Mouse (Mus musculus) layer of hippocampus, adult 9-11 months (tissue): ENCODE data around the gene Cdhr3.
A peak's percentile ranks its signal among the peaks of the same experiment; 100 is the strongest.
"Not testable (repeated sequence)": the region's sequence is repeated elsewhere in the genome, so short reads cannot be mapped to it uniquely, and the experiment has no call there.

Source experiments
- DNase-seq: peaks from one replicate; pipeline ENCODE4 v3.0.0; 2022

Cdhr3 gene

DNA sequence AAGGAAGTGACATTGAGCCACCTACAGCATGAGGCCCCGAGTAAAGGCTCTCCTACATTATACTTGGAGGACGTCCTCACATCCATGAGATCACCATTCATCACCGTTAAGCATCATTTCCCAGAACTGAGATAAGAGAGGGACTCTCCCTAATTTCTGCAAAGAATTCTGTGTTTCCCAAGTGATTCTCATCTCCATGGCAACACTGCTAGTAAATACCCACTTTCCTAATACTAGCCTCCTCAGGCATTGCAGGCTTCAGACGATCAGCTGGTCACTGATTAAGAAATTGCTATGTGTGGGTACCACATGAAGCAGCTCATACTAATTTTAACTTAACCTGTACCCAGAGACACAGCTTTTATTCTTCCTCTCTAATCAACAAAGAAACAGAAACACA lies 92.3 kb downstream of the Cdhr3 start:
- no peak for DNase-seq

DNA sequence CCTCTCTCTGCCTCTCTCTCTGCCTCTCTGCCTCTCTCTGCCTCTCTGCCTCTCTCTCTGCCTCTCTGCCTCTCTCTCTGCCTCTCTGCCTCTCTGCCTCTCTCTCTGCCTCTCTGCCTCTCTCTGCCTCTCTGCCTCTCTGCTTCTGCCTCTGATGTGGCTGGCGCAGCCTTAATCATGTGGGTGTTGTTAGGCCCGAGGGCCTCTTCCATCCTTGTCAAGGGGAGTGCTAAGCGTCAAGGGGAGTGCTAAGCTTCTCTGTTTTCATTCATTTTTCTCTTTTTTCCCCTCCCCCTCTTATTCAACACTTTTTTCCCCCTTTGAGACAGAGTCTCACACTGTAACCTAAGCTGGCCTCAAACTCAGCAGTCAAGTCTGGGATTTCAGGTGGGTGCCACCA lies 92.9 kb downstream of the Cdhr3 start:
- DNase-seq: not testable (repeated sequence)

DNA sequence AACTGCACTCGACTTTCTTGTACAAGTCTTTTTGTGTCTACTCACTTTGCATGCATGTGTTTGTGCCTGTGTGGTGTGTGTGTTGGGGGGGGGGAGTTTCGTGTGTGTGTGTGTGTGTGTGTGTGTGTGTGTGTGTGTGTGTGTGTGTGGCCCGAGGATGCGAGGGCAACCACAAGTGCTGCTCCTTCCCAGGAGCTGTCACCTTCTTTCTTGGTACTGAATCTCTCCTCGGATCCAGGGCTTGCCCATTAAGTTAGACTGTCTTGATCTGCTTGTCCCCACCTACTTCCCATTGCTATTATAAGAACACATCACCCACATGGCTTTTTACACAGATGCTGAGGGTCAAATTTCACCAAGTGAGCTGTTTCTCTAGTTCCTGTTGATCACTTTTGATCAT lies 93.9 kb downstream of the Cdhr3 start:
- no peak for DNase-seq

DNA sequence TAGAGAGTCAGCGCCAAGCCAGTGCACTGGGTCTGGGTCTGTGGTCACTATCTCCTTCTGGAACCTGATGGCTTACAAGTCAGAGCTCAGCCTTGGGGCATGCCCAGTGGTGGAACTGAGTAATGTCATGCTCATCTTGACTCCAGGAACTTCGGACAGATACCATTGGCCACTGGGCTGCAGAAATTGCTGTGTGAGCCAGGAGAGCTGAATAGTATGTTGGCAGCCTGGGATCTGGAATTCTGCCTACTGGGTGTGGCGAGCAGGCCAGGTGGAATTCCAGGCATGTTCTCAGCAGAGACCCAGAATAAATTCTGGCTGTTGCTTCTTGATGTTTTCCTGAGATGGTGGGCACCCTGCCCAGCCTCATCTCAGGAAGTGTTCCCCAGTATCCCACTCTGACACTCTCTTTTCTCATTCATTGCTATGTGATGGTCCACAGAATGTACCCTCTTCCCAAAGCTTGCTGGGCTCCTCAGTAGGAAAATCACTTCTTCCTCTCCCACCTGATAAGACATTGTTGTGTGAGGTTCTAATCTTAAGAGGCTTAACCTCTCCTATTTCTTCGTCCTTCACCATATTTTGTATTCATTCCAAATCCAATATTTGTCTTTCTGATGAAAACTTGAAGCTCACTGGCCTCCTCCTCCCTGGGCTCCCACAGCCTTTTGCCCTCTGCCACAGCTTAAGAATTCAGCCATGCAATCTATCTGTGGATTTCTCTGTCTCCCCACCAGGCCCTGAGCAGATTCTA lies 97.4 kb downstream of the Cdhr3 start:
- DNase-seq: no peak

DNA sequence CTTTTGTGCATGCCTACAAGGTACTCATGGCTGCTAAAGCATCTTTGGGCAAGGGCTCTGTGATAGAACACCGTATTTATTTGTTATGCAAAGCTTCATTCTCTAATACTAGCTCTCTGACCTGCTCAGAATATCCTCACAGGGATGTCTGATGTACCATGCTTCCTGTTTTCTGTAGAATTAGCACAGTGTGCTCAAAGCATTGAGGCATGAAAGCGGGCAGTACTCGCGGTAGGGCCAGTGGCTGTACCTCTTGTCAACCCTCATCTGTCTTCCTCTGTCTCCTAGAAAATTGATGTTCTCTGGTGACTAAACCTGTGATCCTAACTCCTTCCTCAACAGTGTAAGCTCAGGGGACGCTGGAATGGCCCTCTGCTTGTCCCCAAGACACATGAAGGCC lies 98.6 kb downstream of the Cdhr3 start:
- no peak for DNase-seq

DNA sequence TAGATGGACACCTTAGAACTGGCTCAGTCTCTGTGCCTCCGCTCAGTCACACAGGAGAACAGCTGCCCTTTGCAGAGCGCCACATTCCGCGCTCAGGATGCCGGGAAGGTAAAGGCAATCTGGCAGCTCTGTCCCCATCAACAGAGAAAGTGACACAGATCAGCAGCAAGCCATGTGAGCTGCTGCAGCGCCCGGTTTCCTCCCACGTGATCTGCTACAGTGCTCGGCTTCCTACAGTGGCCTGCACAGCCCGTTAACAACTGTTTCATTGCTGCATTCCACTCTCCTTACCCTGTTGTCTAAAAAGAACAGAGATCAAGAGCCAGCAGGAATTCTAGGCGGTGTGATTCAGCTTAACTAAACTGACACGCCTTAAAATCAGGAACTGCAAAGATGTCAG lies 102.9 kb downstream of the Cdhr3 start:
- peak; percentile 54 for DNase-seq

DNA sequence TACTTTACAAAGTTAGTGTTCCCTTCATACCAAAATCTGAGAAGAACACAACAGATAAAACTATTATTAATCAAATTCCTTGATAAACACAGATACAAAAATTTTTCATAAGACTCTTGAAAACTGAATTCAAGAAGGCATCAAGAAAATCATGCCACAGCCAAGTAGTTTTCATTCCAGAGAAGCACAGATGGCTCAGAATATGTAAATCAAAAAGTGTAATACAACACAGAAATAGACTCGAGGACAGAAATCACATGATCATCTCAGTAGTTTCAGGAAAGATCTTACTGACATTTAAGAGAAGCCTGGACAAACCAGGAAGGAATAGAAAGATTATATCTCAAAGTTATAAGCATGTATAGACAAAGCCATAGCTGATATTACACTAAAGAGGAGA lies 106.4 kb downstream of the Cdhr3 start:
- DNase-seq: no peak
